Mouse (Mus musculus): ENCODE data around the gene Mndal. TPM values are rescaled to one million over a fixed set of nuclear protein-coding genes. Genes with fewer than 3 reads are reported as not detected.
"Not testable (repeated sequence)": the region's sequence is repeated elsewhere in the genome, so short reads cannot be mapped to it uniquely, and the experiment has no call there.

The Mndal gene
- total and polyA plus RNA-seq, 2 experiments, result 2.6 to 10.9 TPM

GRCm38 (mm10) chr1:173844754-173845153, 97.5 kb downstream of the Mndal start:
- DNase-seq (ENCODE audit: extremely low read depth, low read depth, low spot score), result no peak
- 89% methylated on average over 1 of the region's 1 CpGs for WGBS
- H3K27me3 ChIP-seq (ENCODE audit: control insufficient read depth, insufficient read depth, low read length), result no peaks in the 10 kb centered on the region
- no peak overlapping the region for H3K27ac ChIP-seq (replicated peaks; ENCODE audit: insufficient read depth, low read depth, low read length)
- no peaks in the 10 kb centered on the region for H3K4me1 ChIP-seq (ENCODE audit: control insufficient read depth, insufficient read depth, low read length)
- no peaks in the 10 kb centered on the region for H3K79me2 ChIP-seq (ENCODE audit: control insufficient read depth, insufficient read depth, low read length)
- no peak overlapping the region for H3K4me3 ChIP-seq (ENCODE audit: insufficient read depth, low read depth, low read length)
- no peaks in the 10 kb centered on the region for H3K36me3 ChIP-seq (ENCODE audit: control insufficient read depth, insufficient read depth, low read length)
- H3K9ac ChIP-seq (ENCODE audit: low read depth, low read length), result no peak overlapping the region
- TF ChIP-seq CTCF (IDR thresholded peaks at IDR 0.05; ENCODE audit: low read depth, low read length) (no peak), POLR2A (IDR thresholded peaks at IDR 0.05; ENCODE audit: extremely low read depth, insufficient read depth, low read length) (no peak)

- WGBS, result 51% methylated on average over 2 of the region's 2 CpGs
- H3K9ac ChIP-seq (ENCODE audit: low read depth, low read length); H3K27me3 ChIP-seq (ENCODE audit: control insufficient read depth, insufficient read depth, low read length); H3K79me2 ChIP-seq (ENCODE audit: control insufficient read depth, insufficient read depth, low read length); H3K36me3 ChIP-seq (ENCODE audit: control insufficient read depth, insufficient read depth, low read length); H3K27ac ChIP-seq (replicated peaks; ENCODE audit: insufficient read depth, low read depth, low read length); H3K4me1 ChIP-seq (ENCODE audit: control insufficient read depth, insufficient read depth, low read length); H3K4me3 ChIP-seq (ENCODE audit: insufficient read depth, low read depth, low read length); DNase-seq (ENCODE audit: extremely low read depth, low read depth, low spot score): not testable (repeated sequence)
Measured at GRCm38 (mm10) chr1:173821481-173821803, 120.8 kb downstream of the Mndal start.

- DNase-seq (ENCODE audit: extremely low read depth, low read depth, low spot score); H3K79me2 ChIP-seq (ENCODE audit: control insufficient read depth, insufficient read depth, low read length); H3K27me3 ChIP-seq (ENCODE audit: control insufficient read depth, insufficient read depth, low read length); H3K4me3 ChIP-seq (ENCODE audit: insufficient read depth, low read depth, low read length); H3K27ac ChIP-seq (replicated peaks; ENCODE audit: insufficient read depth, low read depth, low read length); H3K9ac ChIP-seq (ENCODE audit: low read depth, low read length); H3K36me3 ChIP-seq (ENCODE audit: control insufficient read depth, insufficient read depth, low read length); H3K4me1 ChIP-seq (ENCODE audit: control insufficient read depth, insufficient read depth, low read length): not testable (repeated sequence)
- WGBS, result 71% methylated on average over 2 of the region's 2 CpGs
Measured at GRCm38 (mm10) chr1:173820794-173821480, 121.4 kb downstream of the Mndal start.

- not testable (repeated sequence) for H3K4me3 ChIP-seq (ENCODE audit: insufficient read depth, low read depth, low read length); H3K4me1 ChIP-seq (ENCODE audit: control insufficient read depth, insufficient read depth, low read length); H3K27ac ChIP-seq (replicated peaks; ENCODE audit: insufficient read depth, low read depth, low read length); H3K79me2 ChIP-seq (ENCODE audit: control insufficient read depth, insufficient read depth, low read length); H3K9ac ChIP-seq (ENCODE audit: low read depth, low read length); H3K36me3 ChIP-seq (ENCODE audit: control insufficient read depth, insufficient read depth, low read length); H3K27me3 ChIP-seq (ENCODE audit: control insufficient read depth, insufficient read depth, low read length)
- peak; percentile 13 for DNase-seq (ENCODE audit: extremely low read depth, low read depth, low spot score)
- WGBS, result 72% methylated on average over 2 of the region's 2 CpGs
Measured at GRCm38 (mm10) chr1:173809294-173809693, 133.0 kb downstream of the Mndal start.

GRCm38 (mm10) chr1:173802689-173803281, 139.5 kb downstream of the Mndal start:
- not testable (repeated sequence) for H3K4me1 ChIP-seq (ENCODE audit: control insufficient read depth, insufficient read depth, low read length); H3K36me3 ChIP-seq (ENCODE audit: control insufficient read depth, insufficient read depth, low read length); H3K9ac ChIP-seq (ENCODE audit: low read depth, low read length); H3K27me3 ChIP-seq (ENCODE audit: control insufficient read depth, insufficient read depth, low read length); H3K4me3 ChIP-seq (ENCODE audit: insufficient read depth, low read depth, low read length); H3K79me2 ChIP-seq (ENCODE audit: control insufficient read depth, insufficient read depth, low read length)
- 58% methylated on average over 2 of the region's 2 CpGs for WGBS
- 0 out of 2 replicates have a peak overlapping the region, but pooled peaks have one; percentile 44 for H3K27ac ChIP-seq (replicated peaks; ENCODE audit: insufficient read depth, low read depth, low read length)
- peak; percentile 16 for DNase-seq (ENCODE audit: extremely low read depth, low read depth, low spot score)

- H3K4me1 ChIP-seq (ENCODE audit: control insufficient read depth, insufficient read depth, low read length); H3K27me3 ChIP-seq (ENCODE audit: control insufficient read depth, insufficient read depth, low read length); H3K79me2 ChIP-seq (ENCODE audit: control insufficient read depth, insufficient read depth, low read length); H3K36me3 ChIP-seq (ENCODE audit: control insufficient read depth, insufficient read depth, low read length); DNase-seq (ENCODE audit: extremely low read depth, low read depth, low spot score): not testable (repeated sequence)
- Histone ChIP-seq H3K4me3 (ENCODE audit: insufficient read depth, low read depth, low read length) (peak overlapping the region; percentile 26; the same call in 1 of the 2 replicates), H3K27ac (replicated peaks; ENCODE audit: insufficient read depth, low read depth, low read length) (peak overlapping the region; percentile 44), H3K9ac (ENCODE audit: low read depth, low read length) (0 out of 2 replicates have a peak overlapping the region, but pooled peaks have one; percentile 11)
- WGBS, result 52% methylated on average over 3 of the region's 3 CpGs
Measured at GRCm38 (mm10) chr1:173802207-173802606, 140.1 kb downstream of the Mndal start.

GRCm38 (mm10) chr1:173801791-173802190, 140.5 kb downstream of the Mndal start:
- DNase-seq (ENCODE audit: extremely low read depth, low read depth, low spot score); H3K4me3 ChIP-seq (ENCODE audit: insufficient read depth, low read depth, low read length); H3K79me2 ChIP-seq (ENCODE audit: control insufficient read depth, insufficient read depth, low read length); H3K36me3 ChIP-seq (ENCODE audit: control insufficient read depth, insufficient read depth, low read length); H3K9ac ChIP-seq (ENCODE audit: low read depth, low read length); H3K27me3 ChIP-seq (ENCODE audit: control insufficient read depth, insufficient read depth, low read length); H3K4me1 ChIP-seq (ENCODE audit: control insufficient read depth, insufficient read depth, low read length): not testable (repeated sequence)
- H3K27ac ChIP-seq (replicated peaks; ENCODE audit: insufficient read depth, low read depth, low read length), result peak overlapping the region; percentile 44; the same call in 1 of the 2 replicates
- 71% methylated on average over 2 of the region's 2 CpGs for WGBS
